Mouse (Mus musculus) kidney, adult 11 months (tissue): ENCODE data around the gene Cd164l2.

Source experiments
- DNase-seq: peaks from one replicate; pipeline ENCODE4 v3.0.0; 2022

The Cd164l2 gene

GRCm38 (mm10) chr4:133211751-133212561 is at the start of gene Cd164l2, which contains the start of gene Gpr3:
Gene Cd164l2, plus strand, starts transcription at chr4:133212131.
Gene Gpr3, minus strand, starts transcription at chr4:133212536.
- no peak for DNase-seq

GRCm38 (mm10) chr4:133162196-133162595 is 49.7 kb upstream of the Cd164l2 start:
- DNase-seq = no peak

GRCm38 (mm10) chr4:133166773-133167172 is 45.2 kb upstream of the Cd164l2 start:
- DNase-seq = no peak

- peak; percentile 37 for DNase-seq
Observed at GRCm38 (mm10) chr4:133169237-133170055, 42.5 kb upstream of the Cd164l2 start.

GRCm38 (mm10) chr4:133170056-133170524 is 41.8 kb upstream of the Cd164l2 start:
- DNase-seq = no peak

- DNase-seq = no peak
Observed at GRCm38 (mm10) chr4:133170616-133171015, 41.3 kb upstream of the Cd164l2 start.

- no peak for DNase-seq
Observed at GRCm38 (mm10) chr4:133172451-133172850, 39.5 kb upstream of the Cd164l2 start.

- DNase-seq = no peak
Observed at GRCm38 (mm10) chr4:133174361-133174760, 37.6 kb upstream of the Cd164l2 start.

GRCm38 (mm10) chr4:133175274-133175673 is 36.7 kb upstream of the Cd164l2 start:
- DNase-seq = no peak

- DNase-seq = peak; percentile 59
Observed at GRCm38 (mm10) chr4:133175998-133176760, 35.8 kb upstream of the Cd164l2 start.

GRCm38 (mm10) chr4:133176761-133177403 is 35.0 kb upstream of the Cd164l2 start:
- DNase-seq = no peak

GRCm38 (mm10) chr4:133178305-133178704 is 33.6 kb upstream of the Cd164l2 start:
- DNase-seq = no peak

- no peak for DNase-seq
Observed at GRCm38 (mm10) chr4:133179258-133179657, 32.7 kb upstream of the Cd164l2 start.

GRCm38 (mm10) chr4:133182439-133183033 is 29.4 kb upstream of the Cd164l2 start:
- no peak for DNase-seq

- no peak for DNase-seq
Observed at GRCm38 (mm10) chr4:133184031-133184897, 27.7 kb upstream of the Cd164l2 start.

- peak; percentile 23 for DNase-seq
Observed at GRCm38 (mm10) chr4:133184898-133185665, 26.8 kb upstream of the Cd164l2 start.

- no peak for DNase-seq
Observed at GRCm38 (mm10) chr4:133185893-133186292, 26.0 kb upstream of the Cd164l2 start.

GRCm38 (mm10) chr4:133186856-133187255 is 25.1 kb upstream of the Cd164l2 start:
- no peak for DNase-seq

- peak; percentile 68 for DNase-seq
Observed at GRCm38 (mm10) chr4:133189396-133189795, 22.5 kb upstream of the Cd164l2 start.

GRCm38 (mm10) chr4:133194482-133194881 is 17.4 kb upstream of the Cd164l2 start:
- no peak for DNase-seq
